20 mouse cellular contexts compared by ENCODE assay signal in genomic region chr13:58954331-58954730, GRCm38 (mm10).
"Had no signal": no experiment of that assay in that cellular context is flagged by ENCODE, and none has a peak within 500 bp of the region (broad histone marks: within the 10 kb centered on the region; RNA-seq: fewer than 3 reads in every experiment).

No protein-coding gene starts in this region.

- H3K9me3 ChIP-seq: limb, embryonic 12.5 days; limb, embryonic 15.5 days; midbrain, embryonic 12.5 days; midbrain, embryonic 15.5 days; neural tube, embryonic 12.5 days; neural tube, embryonic 15.5 days; stomach, embryonic 15.5 days had no signal

- H3K4me3 ChIP-seq: limb, embryonic 12.5 days; limb, embryonic 15.5 days; midbrain, embryonic 12.5 days; midbrain, embryonic 15.5 days; neural tube, embryonic 12.5 days; neural tube, embryonic 15.5 days; stomach, embryonic 15.5 days had no signal

- H3K9ac ChIP-seq: limb, embryonic 12.5 days; limb, embryonic 15.5 days; liver, embryonic 14.5 days; liver, postnatal 0 days; lung, embryonic 14.5 days; midbrain, embryonic 12.5 days; midbrain, embryonic 15.5 days; neural tube, embryonic 12.5 days; neural tube, embryonic 15.5 days; stomach, embryonic 15.5 days had no signal

- H3K36me3 ChIP-seq: limb, embryonic 12.5 days; limb, embryonic 15.5 days; midbrain, embryonic 12.5 days; midbrain, embryonic 15.5 days; neural tube, embryonic 12.5 days; neural tube, embryonic 15.5 days; stomach, embryonic 15.5 days had no signal

- H3K27ac ChIP-seq: limb, embryonic 12.5 days; limb, embryonic 15.5 days; liver, embryonic 14.5 days; macrophage; midbrain, embryonic 12.5 days; neural tube, embryonic 12.5 days; neural tube, embryonic 15.5 days; stomach, embryonic 15.5 days had no signal

- ATAC-seq: liver, postnatal 0 days; lung, postnatal 0 days; midbrain, embryonic 15.5 days had no signal

- H3K27me3 ChIP-seq: limb, embryonic 12.5 days; limb, embryonic 15.5 days; midbrain, embryonic 15.5 days; neural tube, embryonic 12.5 days; neural tube, embryonic 15.5 days; stomach, embryonic 15.5 days had no signal

- DNase-seq: kidney, postnatal 14 days; left cerebral cortex, postnatal 4 days; liver, postnatal 0 days; lung, embryonic 14.5 days; retina, postnatal 1 day; right cerebral cortex, postnatal 25 days; spleen, adult 18-20 months; thymus, adult 18-20 months; thymus, postnatal 36 days had no signal

- H3K4me2 ChIP-seq: limb, embryonic 12.5 days; limb, embryonic 15.5 days; liver, embryonic 11.5 days; lung, embryonic 14.5 days; midbrain, embryonic 12.5 days; midbrain, embryonic 15.5 days; neural tube, embryonic 12.5 days; neural tube, embryonic 15.5 days; stomach, embryonic 15.5 days had no signal

- H3K4me1 ChIP-seq: limb, embryonic 15.5 days; neural tube, embryonic 12.5 days; stomach, embryonic 15.5 days had no signal
